Mouse (Mus musculus) cerebellum, adult 9-11 months (tissue): Measurements from ENCODE around the gene Apba2.

Source experiments
- DNase-seq: peaks from one replicate; pipeline ENCODE4 v3.0.0; 2022

Gene Apba2

DNA sequence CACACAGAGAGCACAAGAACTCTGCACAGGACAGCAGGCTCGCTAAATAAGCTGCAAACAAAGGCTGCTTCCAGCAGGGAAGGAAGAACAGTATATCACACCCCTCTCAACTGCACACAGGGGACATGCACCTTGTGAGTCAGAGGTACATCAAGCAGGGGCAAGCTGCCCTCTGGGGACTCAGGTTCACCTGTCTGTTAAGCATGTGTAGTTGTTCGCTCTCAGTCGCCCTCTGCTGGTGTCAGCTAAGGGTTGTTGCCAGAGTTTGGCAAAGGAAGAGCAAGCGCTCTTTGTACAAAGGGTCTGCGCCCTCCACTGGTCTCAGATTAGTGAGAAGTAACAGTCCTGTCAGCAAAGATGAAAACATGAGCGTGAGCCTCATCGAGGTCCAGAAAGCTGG, 228.3 kb downstream of the Apba2 start:
- DNase-seq = peak; percentile 83

GRCm38 (mm10) chr7:64739131-64739530, 237.6 kb downstream of the Apba2 start:
- DNase-seq = no peak

DNA sequence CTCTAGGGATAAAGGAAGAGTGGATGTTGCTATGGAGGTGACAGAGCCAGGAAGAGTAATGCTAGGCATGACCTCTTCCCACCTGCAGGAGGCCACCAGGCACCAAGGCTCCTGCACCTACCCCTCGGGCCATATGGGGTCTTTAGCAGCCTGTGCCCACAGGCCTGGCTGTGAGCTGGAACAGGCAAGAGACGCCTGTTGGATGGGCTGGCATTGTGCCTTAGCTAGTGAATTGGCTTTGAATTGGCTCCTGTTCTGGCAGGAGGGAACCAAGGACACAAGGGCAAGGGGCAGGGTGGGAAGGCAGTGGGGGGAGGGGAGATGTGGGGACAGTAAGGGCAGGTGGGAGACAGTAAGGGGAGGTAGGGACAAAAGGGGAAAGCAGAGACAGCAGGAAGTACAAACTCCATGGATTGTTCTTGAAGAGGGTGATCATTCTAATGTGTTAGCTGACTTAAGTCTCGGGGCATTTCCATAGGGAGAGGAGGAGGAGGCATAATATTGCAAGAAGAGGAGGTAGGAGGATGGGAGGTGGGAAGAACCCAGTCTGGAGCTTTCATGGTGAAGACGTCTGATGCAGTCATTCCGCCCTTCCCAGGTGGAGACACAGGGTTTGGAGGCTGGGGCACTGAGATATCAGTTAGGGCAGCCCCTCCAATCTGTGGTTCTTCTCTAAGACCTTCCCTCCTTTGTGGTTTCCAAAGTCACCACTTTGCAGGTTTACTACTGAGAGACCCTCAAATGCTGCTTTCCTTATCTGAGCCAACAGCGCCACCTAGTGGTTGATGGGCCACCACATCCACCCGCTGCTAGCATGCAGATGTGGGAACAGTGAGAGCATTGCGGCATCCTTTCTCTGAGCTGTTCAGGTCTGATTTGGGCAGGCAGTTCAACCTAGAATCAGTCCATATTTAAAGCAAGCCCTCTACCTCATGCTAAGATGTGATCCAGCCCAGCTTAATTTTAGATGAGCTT, 240.1 kb downstream of the Apba2 start:
- peak; percentile 67 for DNase-seq

- DNase-seq = no peak
These were observed 242.1 kb downstream of the Apba2 start for GRCm38 (mm10) chr7:64743610-64744009.

DNA sequence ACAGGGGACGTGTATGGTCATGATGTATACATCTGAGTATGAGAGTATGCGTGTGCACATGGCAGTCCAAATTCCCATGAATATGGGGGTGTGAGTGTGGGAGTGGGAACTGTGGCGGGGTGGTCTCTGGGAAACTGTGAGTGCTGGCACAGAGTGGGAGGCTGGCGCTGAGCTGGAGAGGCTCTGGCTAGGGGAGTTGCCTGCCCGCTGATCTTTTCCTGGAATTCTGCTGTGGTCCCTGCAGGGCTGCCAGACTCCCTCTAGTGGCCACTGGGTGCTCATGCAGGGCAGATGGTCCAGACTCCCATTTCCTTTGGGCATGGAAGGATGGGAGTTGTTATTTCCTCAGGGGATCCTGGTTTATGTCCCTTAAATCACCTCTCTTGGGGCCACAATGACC, 250.0 kb downstream of the Apba2 start:
- peak; percentile 57 for DNase-seq

GRCm38 (mm10) chr7:64752133-64752532, 250.6 kb downstream of the Apba2 start:
- no peak for DNase-seq

GRCm38 (mm10) chr7:64753678-64754077, 252.2 kb downstream of the Apba2 start:
- no peak for DNase-seq

DNA sequence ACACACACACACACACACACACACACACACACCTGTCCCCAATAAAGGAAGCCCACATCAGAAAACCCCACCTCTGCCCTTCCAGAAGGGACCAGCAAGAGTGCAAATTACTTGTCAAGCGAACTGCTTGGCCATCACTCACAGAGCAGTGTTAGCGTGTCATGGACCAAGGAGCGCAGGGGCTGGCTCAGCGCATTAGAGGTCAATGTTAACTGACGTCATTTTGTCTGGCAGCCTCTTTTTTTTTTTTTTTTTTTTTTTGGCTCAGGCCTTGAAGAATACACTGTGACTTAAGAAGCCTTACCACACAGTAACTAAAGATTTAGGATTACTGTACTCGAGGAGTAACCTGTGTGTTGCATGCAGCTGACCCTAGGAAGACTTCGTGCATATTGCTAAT, 252.7 kb downstream of the Apba2 start:
- no peak for DNase-seq

DNA sequence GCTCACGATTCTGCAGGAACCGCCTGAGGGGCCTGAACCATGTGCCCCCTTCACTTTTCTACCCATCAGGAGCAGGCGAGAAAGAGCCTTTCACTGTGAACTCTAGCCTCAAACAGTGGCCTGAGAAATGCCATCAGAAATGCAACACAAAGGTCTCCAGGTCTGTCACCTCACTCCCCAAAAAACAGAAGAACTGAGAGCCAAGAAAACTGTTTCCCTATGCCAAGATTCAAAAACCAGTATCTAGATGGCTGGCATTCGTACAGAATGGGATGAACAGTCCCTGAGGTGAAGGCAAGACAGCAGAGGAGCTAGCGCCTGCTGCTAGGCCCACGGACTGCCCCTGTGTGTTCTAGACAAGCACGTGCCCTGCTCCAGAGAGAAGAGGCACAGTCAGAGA, 253.6 kb downstream of the Apba2 start:
- no peak for DNase-seq

- DNase-seq = no peak
These were observed 264.1 kb downstream of the Apba2 start for GRCm38 (mm10) chr7:64765595-64765994.

DNA sequence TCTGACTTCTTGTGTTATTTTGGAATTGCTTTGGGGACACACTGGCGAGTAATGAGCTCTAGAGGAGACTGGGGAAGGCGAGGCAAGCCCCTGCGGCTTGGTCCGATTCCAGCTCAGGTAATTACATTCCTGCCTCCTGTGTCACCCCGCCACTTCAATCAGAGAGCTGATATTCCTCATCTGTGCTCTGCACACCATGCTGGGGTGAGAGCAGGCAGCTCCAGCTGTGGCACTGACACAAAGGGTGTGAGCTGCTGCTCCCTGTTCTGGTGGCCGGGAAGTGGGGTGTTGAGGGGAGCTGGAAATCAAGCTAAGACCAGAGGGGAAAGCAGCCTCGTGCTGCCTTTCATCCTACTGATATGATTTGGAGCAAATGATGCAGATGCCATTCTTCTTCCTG, 268.3 kb downstream of the Apba2 start:
- no peak for DNase-seq

GRCm38 (mm10) chr7:64770779-64771390, 269.4 kb downstream of the Apba2 start:
- no peak for DNase-seq

GRCm38 (mm10) chr7:64773465-64773864, 272.0 kb downstream of the Apba2 start:
- DNase-seq = no peak

DNA sequence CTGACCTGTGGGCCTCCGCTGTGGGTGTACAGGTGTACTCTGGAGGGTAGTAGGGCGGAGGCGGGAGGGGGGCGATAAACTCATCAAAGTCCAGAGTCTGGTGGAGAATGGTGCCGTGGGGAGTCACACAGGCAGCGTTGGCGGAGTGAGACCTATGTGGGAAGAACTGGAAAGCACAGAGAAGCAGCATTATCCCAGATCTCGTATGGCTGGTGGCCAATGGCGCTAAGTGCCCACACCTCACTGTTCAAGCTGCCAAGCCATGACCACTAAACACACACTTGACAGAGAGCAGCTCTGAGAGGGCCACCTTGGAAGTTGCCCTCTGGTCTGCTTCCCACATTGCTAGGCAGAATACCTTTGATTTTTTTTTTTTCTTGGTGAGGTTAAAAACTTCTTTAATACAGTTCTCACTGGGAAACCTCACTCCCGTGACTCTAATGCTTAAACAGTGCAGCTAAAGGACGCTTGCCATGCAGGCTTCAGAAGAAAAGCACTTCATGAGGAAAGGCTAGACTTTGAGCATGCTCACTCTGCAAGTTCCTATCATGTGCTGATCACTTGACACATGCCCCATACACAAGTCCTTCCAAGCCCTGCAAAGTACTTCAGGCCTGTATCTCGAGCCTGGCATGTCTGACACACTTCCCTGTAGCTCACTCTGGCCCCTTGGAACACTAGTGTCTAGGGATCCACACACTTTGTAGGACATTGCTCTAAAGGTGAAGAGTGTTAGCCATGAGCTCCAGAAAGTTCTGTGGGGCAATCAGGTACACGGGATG, 275.4 kb downstream of the Apba2 start:
- no peak for DNase-seq

GRCm38 (mm10) chr7:64779501-64779900, 278.0 kb downstream of the Apba2 start:
- no peak for DNase-seq

DNA sequence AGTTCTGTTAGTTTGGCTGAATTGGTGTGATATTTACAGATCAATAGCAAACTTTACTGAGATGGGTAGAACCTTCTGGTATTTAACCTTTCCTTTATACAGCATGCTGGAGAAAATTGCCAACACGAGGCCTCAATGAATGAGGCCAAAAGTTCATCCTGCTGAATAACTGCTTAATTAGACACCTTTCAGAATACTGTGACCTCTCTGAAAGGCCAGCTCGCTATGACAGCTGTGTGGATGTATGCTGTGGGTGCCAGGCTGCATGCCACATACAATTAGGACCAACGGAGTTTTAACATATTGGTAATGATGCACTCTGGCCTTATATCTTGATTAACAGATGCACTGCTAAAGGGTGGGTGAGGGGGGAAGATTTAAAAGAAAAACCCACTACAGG, 283.5 kb downstream of the Apba2 start:
- no peak for DNase-seq

DNA sequence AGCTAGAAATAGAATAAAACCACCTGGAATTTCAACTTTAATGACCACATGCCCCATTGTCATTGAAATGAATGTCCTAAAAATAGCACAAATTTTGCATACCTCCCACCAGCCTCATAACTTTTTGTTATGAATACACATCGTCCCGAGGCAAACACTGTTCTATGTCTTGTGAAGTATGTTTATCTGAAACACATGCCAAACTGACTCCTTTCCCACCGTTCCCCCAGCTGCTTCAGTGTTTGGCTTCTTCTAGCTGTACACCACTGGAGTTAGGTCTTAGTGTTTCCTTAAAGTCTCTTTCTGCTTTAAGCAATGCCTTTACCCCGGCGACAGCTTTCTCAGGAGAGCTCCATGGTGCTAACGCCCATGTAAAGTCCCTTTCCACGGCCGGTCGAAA, 289.6 kb downstream of the Apba2 start:
- DNase-seq = no peak

DNA sequence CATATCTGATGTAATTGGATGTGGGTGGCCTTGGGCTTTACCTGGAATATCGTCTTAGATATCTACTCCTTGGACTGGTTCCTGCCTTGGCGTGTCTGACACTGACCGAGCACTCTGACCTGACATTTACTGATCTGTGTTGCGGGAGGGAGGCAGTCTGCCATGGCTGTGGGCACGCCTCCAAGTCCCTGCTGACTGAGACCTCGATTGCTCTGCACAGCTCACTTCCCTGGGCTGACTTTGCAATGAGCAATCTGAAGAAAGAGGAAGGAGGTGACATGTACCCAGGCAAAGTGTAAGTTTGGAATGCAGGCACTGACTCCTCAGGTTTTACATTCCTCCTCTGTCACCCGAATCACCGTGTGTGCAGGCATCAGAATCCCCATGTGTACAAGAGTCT, 290.5 kb downstream of the Apba2 start:
- DNase-seq = peak; percentile 31

GRCm38 (mm10) chr7:64795554-64795953, 294.0 kb downstream of the Apba2 start:
- DNase-seq = no peak
